Mouse (Mus musculus) C2C12 (cell line): ENCODE data around the gene Clcnkb.

Experiments used
- CEBPB ChIP-seq: IDR thresholded peaks from one replicate; pipeline ENCODE4 v1.6.1; 2011; ENCODE audit warnings: low read depth, mild to moderate bottlenecking, control low read depth, moderate library complexity
- CTCF ChIP-seq: IDR thresholded peaks from one replicate; pipeline ENCODE4 v1.5.1; 2011; ENCODE audit not compliant: control insufficient read depth, insufficient read depth, insufficient read length
- MAX ChIP-seq: IDR thresholded peaks from one replicate; pipeline ENCODE4 v1.6.1; 2011; ENCODE audit warnings: mild to moderate bottlenecking, control low read depth
- MYOD1 ChIP-seq: IDR thresholded peaks from one replicate; pipeline ENCODE4 v1.6.1; 2011; ENCODE audit warnings: low read depth; ENCODE audit not compliant: control insufficient read depth, insufficient read length
- MYOG ChIP-seq: IDR thresholded peaks from one replicate; pipeline ENCODE4 v1.6.1; 2011; ENCODE audit not compliant: control insufficient read depth, insufficient read length; ENCODE audit errors: extremely low read depth
- USF1 ChIP-seq: IDR thresholded peaks from one replicate; pipeline ENCODE4 v1.6.1; 2011; ENCODE audit warnings: low read depth, mild to moderate bottlenecking, control low read depth, moderate library complexity

DNA sequence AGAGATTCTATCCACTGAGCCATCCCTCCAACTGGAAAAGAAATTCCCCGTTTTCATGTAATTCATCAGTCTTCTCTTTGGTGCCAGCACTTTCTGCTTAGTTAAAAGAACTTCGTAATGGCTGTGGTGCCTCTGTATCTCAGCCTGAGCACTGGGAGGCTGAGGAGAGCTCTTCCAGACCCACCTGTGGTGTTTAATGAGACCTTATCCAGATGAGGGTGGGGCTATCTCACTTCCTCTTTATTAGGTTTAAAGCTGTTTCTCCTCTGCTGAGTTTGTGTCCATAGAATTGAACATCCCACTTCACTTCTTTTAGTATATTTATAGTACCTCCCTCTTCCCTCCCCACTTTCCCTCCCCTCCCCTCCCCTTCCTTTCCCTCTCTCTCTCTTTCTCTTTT, 35.4 kb upstream of the Clcnkb start:
- TF ChIP-seq CTCF, result no peak
- TF ChIP-seq MAX, result no peak
- TF ChIP-seq MYOD1, result no peak
- no peak for TF ChIP-seq USF1
- no peak for TF ChIP-seq MYOG
- TF ChIP-seq CEBPB, result no peak
